Mouse (Mus musculus) liver, adult 2 months (tissue): ENCODE results near the gene Pank2. TPM values are rescaled to one million over a fixed set of nuclear protein-coding genes. Genes with fewer than 3 reads are reported as not detected.
"Not testable (repeated sequence)": the region's sequence is repeated elsewhere in the genome, so short reads cannot be mapped to it uniquely, and the experiment has no call there.

Experiments
- DNase-seq: peaks from one replicate; pipeline ENCODE4 v3.0.0-alpha.2; 2011; ENCODE audit warnings: low read depth, low spot score; ENCODE audit errors: extremely low read depth
- H3K27ac ChIP-seq: fragments of 200-500 bp; replicated peaks from 2 replicates; pipeline ENCODE4 v1.5.1; 2012; ENCODE audit warnings: low read depth, mild to moderate bottlenecking, control low read depth, inconsistent platforms, low read length; ENCODE audit not compliant: insufficient read depth
- H3K27me3 ChIP-seq: fragments of 200-500 bp; 2 replicates; pipeline ENCODE4 v1.6.1; 2012; ENCODE audit warnings: mild to moderate bottlenecking, moderate library complexity, low read length, inconsistent platforms; ENCODE audit not compliant: control insufficient read depth, insufficient read depth
- H3K36me3 ChIP-seq: fragments of 200-500 bp; 2 replicates; pipeline ENCODE4 v1.6.1; 2012; ENCODE audit warnings: low read length, inconsistent platforms; ENCODE audit not compliant: control insufficient read depth, insufficient read depth
- H3K4me1 ChIP-seq: fragments of 200-500 bp; 2 replicates; pipeline ENCODE4 v1.6.1; 2011; ENCODE audit warnings: low read length; ENCODE audit not compliant: control insufficient read depth, insufficient read depth
- H3K4me3 ChIP-seq: fragments of 200-500 bp; 2 replicates; pipeline ENCODE4 v1.5.1; 2011; ENCODE audit warnings: low read depth, mild to moderate bottlenecking, control low read depth, low read length, moderate library complexity; ENCODE audit not compliant: insufficient read depth
- H3K79me2 ChIP-seq: fragments of 200-500 bp; 2 replicates; pipeline ENCODE4 v1.6.1; 2012; ENCODE audit warnings: inconsistent platforms, mild to moderate bottlenecking, low read length, moderate library complexity; ENCODE audit not compliant: control insufficient read depth, insufficient read depth
- H3K9ac ChIP-seq: fragments of 200-500 bp; 2 replicates; pipeline ENCODE4 v1.6.1; 2012; ENCODE audit warnings: low read depth, mild to moderate bottlenecking, control low read depth, inconsistent platforms, low read length
- CTCF ChIP-seq: fragments of 200-500 bp; IDR thresholded peaks from 2 replicates; pipeline ENCODE4 v1.5.1; 2011; ENCODE audit warnings: low read depth, low read length, control low read depth
- POLR2A ChIP-seq: fragments of 200-500 bp; IDR thresholded peaks from 2 replicates; pipeline ENCODE4 v1.6.1; 2011; ENCODE audit warnings: low read length, control low read depth; ENCODE audit not compliant: insufficient read depth; ENCODE audit errors: extremely low read depth
- WGBS: fragments of 180-500 bp; shearing (Covaris S2); methylation state at CpG from one replicate; pipeline ENCODE4 v1.1.7; 2018; 5-methylcytosine and 5-hydroxymethylcytosine counted together
- polyA plus RNA-seq: library from polyadenylated mRNA; depleted of rRNA; stranded (reverse); fragments of >200 nt; gene quantifications from 2 replicates; pipeline ENCODE4 v1.2.3, GENCODE M21; 2012
- total RNA-seq: library from RNA; depleted of rRNA; stranded (reverse); fragments of >200 nt; gene quantifications from 2 replicates; pipeline ENCODE4 v1.2.3, GENCODE M21; 2014

Gene Pank2
- total and polyA plus RNA-seq, 2 experiments: 6.1 to 16.0 TPM

GRCm38 (mm10) chr2:131276722-131277121, 14.4 kb downstream of the Pank2 start:
- H3K4me1 ChIP-seq: 0 out of 2 replicates have a peak, but pooled peaks cover 4% of the 10 kb centered on the region
- DNase-seq: no peak
- H3K79me2 ChIP-seq: peaks cover 7% of the 10 kb centered on the region; the same call in 1 of the 2 replicates
- H3K9ac ChIP-seq: no peak overlapping the region
- H3K36me3 ChIP-seq: peaks cover 44% of the 10 kb centered on the region
- TF ChIP-seq CTCF: no peak
- TF ChIP-seq POLR2A: no peak
- H3K27me3 ChIP-seq: no peaks in the 10 kb centered on the region
- H3K4me3 ChIP-seq: no peak overlapping the region
- no peak overlapping the region for H3K27ac ChIP-seq
- WGBS: 65% methylated on average over 5 of the region's 5 CpGs

GRCm38 (mm10) chr2:131281596-131281995, 19.3 kb downstream of the Pank2 start:
- peaks cover 3% of the 10 kb centered on the region; the same call in 1 of the 2 replicates for H3K79me2 ChIP-seq
- no peaks in the 10 kb centered on the region for H3K27me3 ChIP-seq
- TF ChIP-seq CTCF (no peak), POLR2A (no peak)
- H3K36me3 ChIP-seq: peaks cover 38% of the 10 kb centered on the region
- H3K4me1 ChIP-seq: 0 out of 2 replicates have a peak, but pooled peaks cover 4% of the 10 kb centered on the region
- H3K4me3 ChIP-seq: no peak overlapping the region
- no peak overlapping the region for H3K9ac ChIP-seq
- DNase-seq: no peak
- no peak overlapping the region for H3K27ac ChIP-seq
- 81% methylated on average over 1 of the region's 1 CpGs for WGBS

- TF ChIP-seq CTCF: no peak
- TF ChIP-seq POLR2A: no peak
These were observed 24.0 kb downstream of the Pank2 start for GRCm38 (mm10) chr2:131286276-131286675.

GRCm38 (mm10) chr2:131290669-131291068, 28.4 kb downstream of the Pank2 start:
- Histone ChIP-seq H3K27me3 (no peaks in the 10 kb centered on the region), H3K27ac (no peak overlapping the region), H3K4me1 (no peaks in the 10 kb centered on the region), H3K4me3 (no peak overlapping the region), H3K9ac (no peak overlapping the region), H3K36me3 (peaks cover 47% of the 10 kb centered on the region), H3K79me2 (no peaks in the 10 kb centered on the region; the same call in 1 of the 2 replicates)
- DNase-seq: no peak
- TF ChIP-seq POLR2A: no peak
- TF ChIP-seq CTCF: no peak

More at GRCm38 (mm10) chr2:131286276-131286675, 24.0 kb downstream of the Pank2 start:
- peak; percentile 22 for DNase-seq
- Histone ChIP-seq H3K79me2 (no peaks in the 10 kb centered on the region; the same call in 1 of the 2 replicates), H3K4me1 (0 out of 2 replicates have a peak, but pooled peaks cover 4% of the 10 kb centered on the region), H3K9ac (no peak overlapping the region), H3K4me3 (no peak overlapping the region), H3K27me3 (no peaks in the 10 kb centered on the region), H3K36me3 (peaks cover 41% of the 10 kb centered on the region), H3K27ac (no peak overlapping the region)
- 84% methylated on average over 1 of the region's 1 CpGs for WGBS

- Histone ChIP-seq H3K4me3 (no peak overlapping the region), H3K36me3 (peaks cover 33% of the 10 kb centered on the region), H3K27me3 (no peaks in the 10 kb centered on the region), H3K4me1 (no peaks in the 10 kb centered on the region), H3K79me2 (no peaks in the 10 kb centered on the region; the same call in 1 of the 2 replicates), H3K27ac (no peak overlapping the region), H3K9ac (no peak overlapping the region)
- TF ChIP-seq POLR2A: no peak
- TF ChIP-seq CTCF: no peak
- WGBS: 96% methylated on average over 2 of the region's 2 CpGs
- no peak for DNase-seq
These were observed 34.5 kb downstream of the Pank2 start for GRCm38 (mm10) chr2:131296746-131297261.

- 86% methylated on average over 7 of the region's 7 CpGs for WGBS
- not testable (repeated sequence) for H3K79me2 ChIP-seq, H3K27me3 ChIP-seq, H3K4me3 ChIP-seq, H3K4me1 ChIP-seq, DNase-seq, H3K9ac ChIP-seq, H3K27ac ChIP-seq
- peaks cover 24% of the 10 kb centered on the region for H3K36me3 ChIP-seq
These were observed 36.4 kb downstream of the Pank2 start for GRCm38 (mm10) chr2:131298674-131299073.
